Mouse (Mus musculus): ENCODE measurements at regions not wholly inside any gene's neighbourhood (a gene's known extent, or its start where the extent isn't known, plus 50 kb on each side); places are given as distances from the start of the nearest gene placed in this dataset.

- H3K36me3 ChIP-seq (ENCODE audit: control insufficient read depth in 1 of 2, insufficient read depth in 2 of 2, low read length in 2 of 2) = no peaks in the 10 kb centered on the region
- no peaks in the 10 kb centered on the region for H3K4me1 ChIP-seq (ENCODE audit: control insufficient read depth in 1 of 2, insufficient read depth in 2 of 2, low read length in 2 of 2)
- H3K27me3 ChIP-seq (ENCODE audit: control insufficient read depth in 1 of 2, insufficient read depth in 2 of 2, low read length in 2 of 2) = no peaks in the 10 kb centered on the region; a peak in 1 of 4 replicates
- no peak overlapping the region for H3K9ac ChIP-seq (ENCODE audit: control insufficient read depth, low read depth, low read length, poor library complexity, severe bottlenecking)
- H3K79me2 ChIP-seq (ENCODE audit: control insufficient read depth, insufficient read depth, low read length, poor library complexity) = no peaks in the 10 kb centered on the region
- DNase-seq (ENCODE audit: low read depth, low spot score) = no peak
- no peak overlapping the region for H3K27ac ChIP-seq (ENCODE audit: control insufficient read depth, low read depth, low read length)
- TF ChIP-seq POLR2AphosphoS5 (IDR thresholded peaks at IDR 0.05; ENCODE audit: borderline replicate concordance, low read depth, low read length) = no peak
- no peak for TF ChIP-seq MYB (IDR thresholded peaks at IDR 0.05; ENCODE audit: low read depth, low read length)
- TF ChIP-seq MYC (IDR thresholded peaks at IDR 0.05; ENCODE audit: low read depth, low read length) = no peak
- TF ChIP-seq ZC3H11A (IDR thresholded peaks at IDR 0.05; ENCODE audit: low read depth, low read length) = no peak
- TF ChIP-seq SMC3 (IDR thresholded peaks at IDR 0.05; ENCODE audit: low read depth, low read length) = no peak
- no peak for TF ChIP-seq MXI1 (IDR thresholded peaks at IDR 0.05; ENCODE audit: low read depth, low read length)
- TF ChIP-seq TBP (IDR thresholded peaks at IDR 0.05; ENCODE audit: low read depth, low read length) = no peak
- no peak for TF ChIP-seq BHLHE40 (IDR thresholded peaks at IDR 0.05; ENCODE audit: borderline replicate concordance, low read depth, low read length)
- TF ChIP-seq GATA1 (IDR thresholded peaks at IDR 0.05; ENCODE audit: low read depth, low read length) = no peak
- TF ChIP-seq HCFC1 (IDR thresholded peaks at IDR 0.05; ENCODE audit: low read depth, low read length) = no peak
- H3K4me3 ChIP-seq (ENCODE audit: control insufficient read depth in 1 of 2, insufficient read depth in 1 of 2, low read depth in 2 of 2, low read length in 2 of 2) = no peak overlapping the region
- H3K9me3 ChIP-seq (replicated peaks; ENCODE audit: insufficient read depth, low read length) = no peaks in the 10 kb centered on the region
Observed at GRCm38 (mm10) chr3:104283855-104284254, 63.7 kb upstream of the Magi3 start.

- Histone ChIP-seq H3K27me3 (ENCODE audit: control insufficient read depth in 1 of 2, insufficient read depth in 2 of 2, low read length in 2 of 2) (no peaks in the 10 kb centered on the region; a peak in 1 of 4 replicates), H3K9me3 (replicated peaks; ENCODE audit: insufficient read depth, low read length) (no peaks in the 10 kb centered on the region), H3K9ac (ENCODE audit: control insufficient read depth, low read depth, low read length, poor library complexity, severe bottlenecking) (no peak overlapping the region), H3K79me2 (ENCODE audit: control insufficient read depth, insufficient read depth, low read length, poor library complexity) (no peaks in the 10 kb centered on the region), H3K27ac (ENCODE audit: control insufficient read depth, low read depth, low read length) (no peak overlapping the region), H3K36me3 (ENCODE audit: control insufficient read depth in 1 of 2, insufficient read depth in 2 of 2, low read length in 2 of 2) (no peaks in the 10 kb centered on the region), H3K4me1 (ENCODE audit: control insufficient read depth in 1 of 2, insufficient read depth in 2 of 2, low read length in 2 of 2) (no peaks in the 10 kb centered on the region), H3K4me3 (ENCODE audit: control insufficient read depth in 1 of 2, insufficient read depth in 1 of 2, low read depth in 2 of 2, low read length in 2 of 2) (no peak overlapping the region)
- TF ChIP-seq MXI1 (IDR thresholded peaks at IDR 0.05; ENCODE audit: low read depth, low read length) (no peak), GATA1 (IDR thresholded peaks at IDR 0.05; ENCODE audit: low read depth, low read length) (no peak), MAX (IDR thresholded peaks at IDR 0.05; ENCODE audit: low read length) (no peak), MYC (IDR thresholded peaks at IDR 0.05; ENCODE audit: low read depth, low read length) (no peak), JUND (IDR thresholded peaks at IDR 0.05; ENCODE audit: low read depth, low read length) (no peak), NELFE (IDR thresholded peaks at IDR 0.05; ENCODE audit: low read depth, low read length) (no peak), MEF2A (IDR thresholded peaks at IDR 0.05; ENCODE audit: extremely low read depth, insufficient replicate concordance, low read depth, low read length, poor library complexity, severe bottlenecking) (no peak), GABPA (IDR thresholded peaks at IDR 0.05; ENCODE audit: low read depth, low read length) (no peak), MYB (IDR thresholded peaks at IDR 0.05; ENCODE audit: low read depth, low read length) (no peak), POLR2AphosphoS5 (IDR thresholded peaks at IDR 0.05; ENCODE audit: borderline replicate concordance, low read depth, low read length) (no peak)
- no peak for DNase-seq (ENCODE audit: low read depth, low spot score)
Observed at GRCm38 (mm10) chr3:104279505-104279904, 59.3 kb upstream of the Magi3 start.

All from MEL (cell line).